Mouse (Mus musculus) CH12.LX (cell line): ENCODE results near the gene Pigf. TPM values are rescaled to one million over a fixed set of nuclear protein-coding genes. Genes with fewer than 3 reads are reported as not detected.

Experiments used
- DNase-seq: peaks from one replicate; pipeline ENCODE4 v3.0.0-alpha.2; 2013; ENCODE audit errors: extremely low read depth
- H3K27ac ChIP-seq: 2 replicates; pipeline ENCODE4 v1.5.1; 2012; ENCODE audit warnings: low read depth, mild to moderate bottlenecking, control low read depth, moderate library complexity; ENCODE audit not compliant: insufficient read depth
- H3K27me3 ChIP-seq: replicated peaks from 2 replicates; pipeline ENCODE3; 2012; ENCODE audit warnings: inconsistent platforms
- H3K36me3 ChIP-seq, 2 experiments: replicated peaks in 1 of 2; 2 replicates each; pipeline versions ENCODE3 to v1.6.1; 2012; ENCODE audit warnings: inconsistent platforms in 1 of 2, low read length in 1 of 2, mild to moderate bottlenecking in 1 of 2, mixed read lengths in 1 of 2, moderate library complexity in 1 of 2; ENCODE audit not compliant: control insufficient read depth in 1 of 2, insufficient read depth in 1 of 2
- H3K4me1 ChIP-seq, 2 experiments: 2 replicates each; pipeline ENCODE4 v1.6.1; 2012; ENCODE audit warnings: inconsistent platforms in 1 of 2, moderate library complexity in 1 of 2; ENCODE audit not compliant: insufficient read depth in 2 of 2, control insufficient read depth in 1 of 2
- H3K4me2 ChIP-seq: 2 replicates; pipeline ENCODE4 v1.6.1; 2012; ENCODE audit warnings: low read depth, mild to moderate bottlenecking, control low read depth; ENCODE audit not compliant: poor library complexity, insufficient read depth, severe bottlenecking
- H3K4me3 ChIP-seq, 3 experiments: fragments of 150-350 bp in 1 of 3; sonication (generic) in 1 of 3; replicated peaks in 1 of 3; 2 replicates each; pipeline versions ENCODE3 to v1.5.1; 2011 to 2012; ENCODE audit warnings: low read depth in 2 of 3, low read length in 2 of 3, mild to moderate bottlenecking in 2 of 3, moderate library complexity in 2 of 3, control low read depth in 1 of 3, improper control_type of control experiment in 1 of 3, inconsistent platforms in 1 of 3, mixed read lengths in 1 of 3; ENCODE audit not compliant: poor library complexity in 1 of 3
- H3K79me2 ChIP-seq: replicated peaks from 2 replicates; pipeline ENCODE4 v1.6.1; 2012; ENCODE audit warnings: mild to moderate bottlenecking, moderate library complexity; ENCODE audit not compliant: control insufficient read depth, poor library complexity, insufficient read depth, severe bottlenecking; ENCODE audit errors: extremely low read depth
- H3K9ac ChIP-seq: 2 replicates; pipeline ENCODE4 v1.6.1; 2012; ENCODE audit warnings: low read depth, mild to moderate bottlenecking, control low read depth, moderate library complexity; ENCODE audit not compliant: insufficient read depth
- H3K9me3 ChIP-seq: replicated peaks from 2 replicates; pipeline ENCODE3; 2012; ENCODE audit warnings: low read length, inconsistent platforms, mixed read lengths
- BHLHE40 ChIP-seq: IDR thresholded peaks from 2 replicates; pipeline ENCODE4 v1.6.1; 2011; ENCODE audit warnings: mild to moderate bottlenecking, low read depth, low read length, improper control_type of control experiment
- CHD1 ChIP-seq: IDR thresholded peaks from 2 replicates; pipeline ENCODE4 v1.6.1; 2012; ENCODE audit warnings: low read depth, low read length, improper control_type of control experiment, inconsistent platforms
- CHD2 ChIP-seq: IDR thresholded peaks from 2 replicates; pipeline ENCODE4 v1.6.1; 2011; ENCODE audit warnings: low read length, improper control_type of control experiment
- CTCF ChIP-seq, 2 experiments: IDR thresholded peaks in 1 of 2; conservative IDR thresholded peaks in 1 of 2; 2 replicates each; pipeline ENCODE4 v1.5.1; 2011 to 2012; ENCODE audit warnings: low read depth in 2 of 2, low read length in 2 of 2, improper control_type of control experiment in 1 of 2, inconsistent platforms in 1 of 2, mild to moderate bottlenecking in 1 of 2, moderate library complexity in 1 of 2
- E2F4 ChIP-seq: IDR thresholded peaks from 2 replicates; pipeline ENCODE4 v1.6.1; 2011; ENCODE audit warnings: low read depth, low read length, improper control_type of control experiment; ENCODE audit not compliant: insufficient replicate concordance
- ELF1 ChIP-seq: IDR thresholded peaks from 2 replicates; pipeline ENCODE4 v1.6.1; 2014; ENCODE audit warnings: low read depth, mild to moderate bottlenecking, inconsistent platforms, low read length, improper control_type of control experiment
- EP300 ChIP-seq: IDR thresholded peaks from 2 replicates; pipeline ENCODE4 v1.6.1; 2011; ENCODE audit warnings: low read length, improper control_type of control experiment
- ETS1 ChIP-seq: conservative IDR thresholded peaks from 2 replicates; pipeline ENCODE4 v1.6.1; 2012; ENCODE audit warnings: low read depth, mild to moderate bottlenecking, inconsistent platforms, low read length, improper control_type of control experiment, moderate library complexity
- IRF4 ChIP-seq: IDR thresholded peaks from 2 replicates; pipeline ENCODE4 v1.6.1; 2014; ENCODE audit warnings: low read depth, mild to moderate bottlenecking, inconsistent platforms, low read length, improper control_type of control experiment
- JUN ChIP-seq: IDR thresholded peaks from 2 replicates; pipeline ENCODE4 v1.6.1; 2011; ENCODE audit warnings: low read depth, mild to moderate bottlenecking, low read length, improper control_type of control experiment, moderate library complexity; ENCODE audit not compliant: insufficient read depth
- JUND ChIP-seq: conservative IDR thresholded peaks from 2 replicates; pipeline ENCODE4 v1.6.1; 2011; ENCODE audit warnings: low read depth, low read length, improper control_type of control experiment
- KAT2A ChIP-seq: IDR thresholded peaks from 2 replicates; pipeline ENCODE4 v1.6.1; 2012; ENCODE audit warnings: low read length, improper control_type of control experiment, inconsistent platforms; ENCODE audit not compliant: insufficient replicate concordance
- MAFK ChIP-seq: IDR thresholded peaks from 2 replicates; pipeline ENCODE4 v1.6.1; 2011; ENCODE audit warnings: low read length, improper control_type of control experiment; ENCODE audit not compliant: insufficient replicate concordance
- MAX ChIP-seq: IDR thresholded peaks from 2 replicates; pipeline ENCODE4 v1.6.1; 2011; ENCODE audit warnings: low read length, improper control_type of control experiment
- MAZ ChIP-seq: IDR thresholded peaks from 2 replicates; pipeline ENCODE4 v1.6.1; 2012; ENCODE audit warnings: low read depth, mild to moderate bottlenecking, inconsistent platforms, low read length, improper control_type of control experiment, moderate library complexity
- MXI1 ChIP-seq: IDR thresholded peaks from 2 replicates; pipeline ENCODE4 v1.6.1; 2011; ENCODE audit warnings: mild to moderate bottlenecking, low read depth, low read length, improper control_type of control experiment
- NELFE ChIP-seq: IDR thresholded peaks from 2 replicates; pipeline ENCODE4 v1.6.1; 2011; ENCODE audit warnings: low read depth, low read length, improper control_type of control experiment
- PAX5 ChIP-seq: IDR thresholded peaks from 2 replicates; pipeline ENCODE4 v1.6.1; 2012; ENCODE audit warnings: low read length, inconsistent platforms, mixed read lengths
- POLR2A ChIP-seq: IDR thresholded peaks from 2 replicates; pipeline ENCODE4 v1.6.1; 2011; ENCODE audit warnings: low read depth, mild to moderate bottlenecking, improper control_type of control experiment, low read length
- RAD21 ChIP-seq: IDR thresholded peaks from 2 replicates; pipeline ENCODE4 v1.6.1; 2011; ENCODE audit warnings: low read depth, mild to moderate bottlenecking, low read length, improper control_type of control experiment, moderate library complexity
- SIN3A ChIP-seq: IDR thresholded peaks from 2 replicates; pipeline ENCODE4 v1.6.1; 2012; ENCODE audit warnings: low read length, improper control_type of control experiment, inconsistent platforms
- TBP ChIP-seq: conservative IDR thresholded peaks from 2 replicates; pipeline ENCODE4 v1.6.1; 2011; ENCODE audit warnings: low read depth, low read length, improper control_type of control experiment
- TCF12 ChIP-seq: IDR thresholded peaks from 2 replicates; pipeline ENCODE4 v1.6.1; 2014; ENCODE audit warnings: low read depth, mild to moderate bottlenecking, inconsistent platforms, low read length, improper control_type of control experiment
- UBTF ChIP-seq: IDR thresholded peaks from 2 replicates; pipeline ENCODE4 v1.6.1; 2012; ENCODE audit warnings: low read depth, mild to moderate bottlenecking, inconsistent platforms, low read length, improper control_type of control experiment, moderate library complexity
- USF2 ChIP-seq: conservative IDR thresholded peaks from 2 replicates; pipeline ENCODE4 v1.6.1; 2011; ENCODE audit warnings: low read depth, low read length, improper control_type of control experiment
- ZC3H11A ChIP-seq: IDR thresholded peaks from 2 replicates; pipeline ENCODE4 v1.6.1; 2012; ENCODE audit warnings: low read depth, mild to moderate bottlenecking, inconsistent platforms, low read length, improper control_type of control experiment
- ZKSCAN1 ChIP-seq: IDR thresholded peaks from 2 replicates; pipeline ENCODE4 v1.6.1; 2012; ENCODE audit warnings: low read depth, inconsistent platforms, low read length, improper control_type of control experiment, borderline replicate concordance
- ZNF384 ChIP-seq: IDR thresholded peaks from 2 replicates; pipeline ENCODE4 v1.6.1; 2012; ENCODE audit warnings: low read depth, low read length, improper control_type of control experiment, inconsistent platforms
- dilution Hi-C: fragments of 300-500 bp; cut with MboI; formaldehyde crosslinking; loops from 2 replicates; pipeline ENCODE4 v1.14.3; 2020; ENCODE audit warnings: low sequenced_read_pairs; ENCODE audit not compliant: extremely low pct_unique_long_range_greater_than_20kb, extremely low pct_ligation_motif_present
- in situ Hi-C: fragments of 300-500 bp; cut with MboI; formaldehyde crosslinking; loops from 3 replicates; pipeline ENCODE4 v1.14.3; 2019; ENCODE audit warnings: low sequenced_read_pairs, low pct_ligation_motif_present, low pct_unique_long_range_greater_than_20kb, mixed read lengths
- polyA plus RNA-seq: library from polyadenylated mRNA; unstranded; fragments of >175 nt; gene quantifications from 2 replicates; pipeline ENCODE4 v1.2.1, GENCODE M21; 2012; ENCODE audit warnings: low read depth; ENCODE audit not compliant: insufficient read length
- total RNA-seq, 2 experiments: library from RNA; depleted of rRNA; stranded (reverse); fragments of 300-350 nt in 1 of 2; fragments of >200 nt in 1 of 2; gene quantifications; 2 replicates each; pipeline ENCODE4 v1.2.3; 2012 to 2014

Pigf gene
- total and polyA plus RNA-seq, 3 experiments: 33.6 to 70.8 (median 37.6) TPM

GRCm38 (mm10) chr17:87024491-87025242, 539 bp downstream of the Pigf start:
- Histone ChIP-seq H3K4me3 (peak overlapping the region; percentile 72 to 91 (median 84)), H3K36me3 (peaks cover 14 to 38% of the 10 kb centered on the region in 2 experiments), H3K4me2 (peak overlapping the region; percentile 93), H3K9me3 (peaks cover 4% of the 10 kb centered on the region), H3K27ac (peak overlapping the region; percentile 11), H3K9ac (peak overlapping the region; percentile 66), H3K27me3 (no peaks in the 10 kb centered on the region), H3K79me2 (peaks cover 28% of the 10 kb centered on the region), H3K4me1 (peaks cover 5 to 19% of the 10 kb centered on the region in 2 experiments)
- dilution Hi-C loops: no loop called here
- peak; percentile 15; the same call in 1 of the 2 replicates for TF ChIP-seq ELF1
- TF ChIP-seq EP300: no peak
- TF ChIP-seq MAZ: no peak
- peak; percentile 11; the same call in 1 of the 2 replicates for TF ChIP-seq TCF12
- TF ChIP-seq JUN: no peak
- no peak for TF ChIP-seq JUND
- peak; percentile 7; the same call in 1 of the 2 replicates for TF ChIP-seq IRF4
- TF ChIP-seq UBTF: peak; percentile 31; the same call in 1 of the 2 replicates
- no peak for TF ChIP-seq MAFK
- TF ChIP-seq CHD2: no peak
- peak; percentile 41; the same call in 1 of the 2 replicates for TF ChIP-seq CHD1
- peak; percentile 26; the same call in 1 of the 2 replicates for TF ChIP-seq BHLHE40
- no peak for TF ChIP-seq ZNF384
- no peak for TF ChIP-seq NELFE
- peak; percentile 63 for TF ChIP-seq MXI1
- TF ChIP-seq SIN3A: peak; percentile 56; the same call in 1 of the 2 replicates
- TF ChIP-seq TBP: no peak
- in situ Hi-C loops: loop anchor here (5.0 to 25.0 kb wide), 2 partner anchors 47 to 537 kb away; no protein-coding TSS in a partner anchor
- DNase-seq: peak; percentile 23

- H3K79me2 ChIP-seq: peaks cover 17% of the 10 kb centered on the region; the same call in 1 of the 2 replicates
- H3K9ac ChIP-seq: no peak overlapping the region
- H3K4me1 ChIP-seq: peaks cover 5 to 12% of the 10 kb centered on the region in 2 experiments
- dilution Hi-C loops: no loop called here
- H3K9me3 ChIP-seq: peaks cover 1% of the 10 kb centered on the region
- no peak overlapping the region for H3K4me3 ChIP-seq
- H3K27me3 ChIP-seq: no peaks in the 10 kb centered on the region
- DNase-seq: no peak
- H3K36me3 ChIP-seq: peaks cover 28 to 67% of the 10 kb centered on the region in 2 experiments
- no peak overlapping the region for H3K4me2 ChIP-seq
- in situ Hi-C loops: loop anchor here (5.0 kb wide), 1 partner anchor 42 kb away; no protein-coding TSS in a partner anchor
- no peak for TF ChIP-seq CTCF (conservative IDR thresholded peaks at IDR 0.05 in 1 of 2, IDR thresholded peaks at IDR 0.05 in 1 of 2; ENCODE audit: low read depth in 2 of 2, low read length in 2 of 2)
- no peak for TF ChIP-seq SIN3A
- no peak for TF ChIP-seq KAT2A
- TF ChIP-seq USF2: no peak
- no peak for TF ChIP-seq RAD21
- no peak for TF ChIP-seq ZKSCAN1
- no peak for TF ChIP-seq E2F4
- TF ChIP-seq MAFK: no peak
- TF ChIP-seq TCF12: no peak
- TF ChIP-seq MAX: no peak
- no peak for TF ChIP-seq PAX5
- no peak for TF ChIP-seq POLR2A
- TF ChIP-seq ETS1: no peak
- TF ChIP-seq CHD2: no peak
- no peak for TF ChIP-seq ZC3H11A
- TF ChIP-seq UBTF: no peak
- no peak for TF ChIP-seq ELF1
- TF ChIP-seq MXI1: no peak
- no peak for TF ChIP-seq CHD1
- H3K27ac ChIP-seq: no peak overlapping the region
These were observed 5.5 kb downstream of the Pigf start for GRCm38 (mm10) chr17:87019692-87020091.
